Mouse (Mus musculus) midbrain, embryonic 12.5 days (tissue): ENCODE data around the gene Gm42906. TPM values are rescaled to one million over a fixed set of nuclear protein-coding genes. Genes with fewer than 3 reads are reported as not detected.

ENCODE experiments used
- ATAC-seq: fragments of 200-750 bp; cut with Nextera tagmentation; 2 replicates; pipeline ENCODE4 v1.8.0; 2017; ENCODE audit warnings: low read depth, moderate TSS enrichment, moderate library complexity; ENCODE audit not compliant: low FRiP score
- H3K27ac ChIP-seq: fragments of 300-500 bp; sonication (generic); replicated peaks from 2 replicates; pipeline ENCODE4 v1.5.1; 2016; ENCODE audit warnings: mild to moderate bottlenecking
- H3K27me3 ChIP-seq: fragments of 300-500 bp; sonication (generic); 2 replicates; pipeline ENCODE4 v1.6.1; 2016; ENCODE audit warnings: mild to moderate bottlenecking
- H3K36me3 ChIP-seq: fragments of 300-500 bp; sonication (generic); 2 replicates; pipeline ENCODE4 v1.6.1; 2016
- H3K4me1 ChIP-seq: fragments of 300-500 bp; sonication (generic); 2 replicates; pipeline ENCODE4 v1.6.1; 2016
- H3K4me2 ChIP-seq: fragments of 300-500 bp; sonication (generic); replicated peaks from 2 replicates; pipeline ENCODE4 v1.6.1; 2016; ENCODE audit warnings: mild to moderate bottlenecking, moderate library complexity
- H3K4me3 ChIP-seq: fragments of 300-500 bp; sonication (generic); 2 replicates; pipeline ENCODE4 v1.5.1; 2016; ENCODE audit warnings: mild to moderate bottlenecking
- H3K9ac ChIP-seq: fragments of 300-500 bp; sonication (generic); replicated peaks from 2 replicates; pipeline ENCODE4 v1.6.1; 2016; ENCODE audit warnings: mild to moderate bottlenecking, moderate library complexity
- H3K9me3 ChIP-seq: fragments of 300-500 bp; sonication (generic); 2 replicates; pipeline ENCODE4 v1.6.1; 2016; ENCODE audit warnings: mild to moderate bottlenecking
- WGBS: fragments of 180-500 bp; shearing (Covaris S2); methylation state at CpG from one replicate; pipeline ENCODE4 v1.1.7; 2016; 5-methylcytosine and 5-hydroxymethylcytosine counted together
- polyA plus RNA-seq: library from polyadenylated mRNA; unstranded; fragments of >200 nt; fragmentation: Nextera tagmentation; extraction: Ambion mirVana; gene quantifications from 2 replicates; pipeline ENCODE4 v1.2.1, GENCODE M21; 2016

The Gm42906 gene
- not detected in 2 replicates for polyA plus RNA-seq

- Histone ChIP-seq H3K9me3 (no peaks in the 10 kb centered on the region), H3K4me3 (no peak within 1 kb of the TSS), H3K4me1 (no peaks in the 10 kb centered on the region), H3K9ac (no peak within 1 kb of the TSS), H3K27me3 (no peaks in the 10 kb centered on the region), H3K27ac (no peak within 1 kb of the TSS), H3K36me3 (no peaks in the 10 kb centered on the region), H3K4me2 (no peak within 1 kb of the TSS)
- no peak for ATAC-seq
- WGBS: 72% methylated on average over 3 of the region's 3 CpGs
Observed at GRCm38 (mm10) chr5:151428113-151428756, at the start of gene Gm42906. TSS of gene Gm42906 (minus strand) at chr5:151428163.

- H3K36me3 ChIP-seq: no peaks in the 10 kb centered on the region
- no peak overlapping the region for H3K4me2 ChIP-seq
- no peak overlapping the region for H3K9ac ChIP-seq
- H3K9me3 ChIP-seq: no peaks in the 10 kb centered on the region
- no peaks in the 10 kb centered on the region for H3K4me1 ChIP-seq
- H3K27ac ChIP-seq: no peak overlapping the region
- no peak for ATAC-seq
- no peak overlapping the region for H3K4me3 ChIP-seq
- no peaks in the 10 kb centered on the region for H3K27me3 ChIP-seq
Observed at GRCm38 (mm10) chr5:151445695-151446094, 17.7 kb upstream of the Gm42906 start.

DNA sequence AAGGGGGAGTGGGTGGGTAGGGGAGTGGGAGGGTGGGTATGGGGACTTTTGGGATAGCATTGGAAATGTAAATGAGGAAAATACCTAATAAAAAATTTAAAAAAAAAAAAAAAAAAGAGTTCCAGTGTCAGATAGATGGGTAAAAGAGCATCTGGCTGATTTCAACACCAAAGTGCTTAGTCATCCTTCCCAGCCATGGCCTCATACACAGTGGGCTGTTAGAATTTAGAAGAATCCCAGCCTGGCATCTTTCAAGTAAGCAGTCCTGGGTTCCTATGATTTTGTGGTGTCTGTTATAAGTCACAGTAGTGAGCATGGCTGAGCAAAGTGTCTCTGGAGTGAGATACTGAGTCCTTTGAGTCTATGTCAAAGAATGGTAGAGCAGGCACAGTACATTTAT lies 7.1 kb upstream of the Gm42906 start:
- Histone ChIP-seq H3K9me3 (no peaks in the 10 kb centered on the region), H3K27me3 (no peaks in the 10 kb centered on the region), H3K27ac (no peak overlapping the region), H3K36me3 (no peaks in the 10 kb centered on the region), H3K4me3 (no peak overlapping the region), H3K4me2 (no peak overlapping the region), H3K4me1 (no peaks in the 10 kb centered on the region), H3K9ac (no peak overlapping the region)
- no peak for ATAC-seq

GRCm38 (mm10) chr5:151426466-151426865 lies 1.5 kb downstream of the Gm42906 start:
- Histone ChIP-seq H3K27me3 (no peaks in the 10 kb centered on the region), H3K27ac (no peak overlapping the region), H3K4me2 (no peak overlapping the region), H3K9me3 (no peaks in the 10 kb centered on the region), H3K9ac (no peak overlapping the region), H3K4me1 (no peaks in the 10 kb centered on the region), H3K4me3 (no peak overlapping the region), H3K36me3 (no peaks in the 10 kb centered on the region)
- WGBS: 83% methylated on average over 3 of the region's 3 CpGs
- no peak for ATAC-seq

DNA sequence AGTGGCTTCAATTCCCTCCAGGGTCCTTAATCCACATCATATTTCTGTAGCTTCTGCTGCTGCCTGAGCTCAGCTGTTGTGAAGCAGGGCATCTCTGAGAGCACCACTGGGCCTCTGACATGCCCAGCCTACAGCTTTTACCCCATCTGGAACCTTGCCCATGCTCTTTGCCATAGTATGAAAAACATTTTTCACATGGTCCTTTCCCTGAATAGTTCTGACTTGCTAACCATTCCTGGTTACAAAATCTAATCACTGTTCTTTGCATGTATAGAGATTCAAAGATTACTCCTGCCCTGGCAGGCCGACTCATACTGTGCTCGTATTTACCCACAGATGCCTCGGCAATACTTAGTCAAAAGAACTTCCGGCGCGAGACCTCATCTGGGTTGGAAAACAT lies 5.3 kb downstream of the Gm42906 start:
- no peaks in the 10 kb centered on the region for H3K4me1 ChIP-seq
- 93% methylated on average over 6 of the region's 6 CpGs for WGBS

DNA sequence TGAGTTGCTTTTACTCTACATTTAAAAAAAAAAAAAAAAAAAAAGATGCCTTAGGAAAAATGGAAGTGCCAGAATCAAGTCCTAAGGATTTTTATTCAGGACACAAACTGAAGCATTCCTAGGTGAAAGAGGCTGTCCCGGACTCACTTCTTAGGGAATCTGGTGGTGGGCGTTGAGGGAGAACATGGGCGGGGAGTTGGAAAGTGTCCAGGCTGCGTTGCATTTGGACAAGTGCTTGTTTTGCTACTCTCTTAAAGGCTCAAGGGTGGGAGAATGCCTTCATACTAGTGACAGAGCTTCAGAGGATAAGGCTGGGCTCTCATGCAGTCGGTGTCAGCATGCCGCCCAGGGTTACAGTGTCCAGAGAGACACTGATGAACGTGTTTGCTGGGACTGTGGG lies 6.1 kb downstream of the Gm42906 start:
- WGBS: 82% methylated on average over 7 of the region's 7 CpGs
- no peak for ATAC-seq
- H3K4me1 ChIP-seq: no peaks in the 10 kb centered on the region

More for the DNA sequence above, 5.3 kb downstream of the Gm42906 start:
- Histone ChIP-seq H3K4me2 (no peak overlapping the region), H3K9me3 (no peaks in the 10 kb centered on the region), H3K27ac (no peak overlapping the region), H3K4me3 (no peak overlapping the region), H3K9ac (no peak overlapping the region), H3K36me3 (no peaks in the 10 kb centered on the region), H3K27me3 (no peaks in the 10 kb centered on the region)
- ATAC-seq: no peak

GRCm38 (mm10) chr5:151418551-151418950 lies 9.4 kb downstream of the Gm42906 start:
- Histone ChIP-seq H3K27ac (no peak overlapping the region), H3K27me3 (no peaks in the 10 kb centered on the region), H3K9ac (no peak overlapping the region), H3K9me3 (no peaks in the 10 kb centered on the region), H3K4me2 (no peak overlapping the region), H3K4me1 (no peaks in the 10 kb centered on the region), H3K36me3 (no peaks in the 10 kb centered on the region), H3K4me3 (no peak overlapping the region)
- ATAC-seq: no peak
- 88% methylated on average over 2 of the region's 2 CpGs for WGBS

More for the DNA sequence above, 6.1 kb downstream of the Gm42906 start:
- Histone ChIP-seq H3K27ac (no peak overlapping the region), H3K4me3 (no peak overlapping the region), H3K4me2 (no peak overlapping the region), H3K9ac (no peak overlapping the region), H3K36me3 (no peaks in the 10 kb centered on the region), H3K27me3 (no peaks in the 10 kb centered on the region), H3K9me3 (no peaks in the 10 kb centered on the region)

- no peaks in the 10 kb centered on the region for H3K9me3 ChIP-seq
- H3K4me3 ChIP-seq: no peak overlapping the region
- H3K27ac ChIP-seq: no peak overlapping the region
- no peak overlapping the region for H3K4me2 ChIP-seq
- no peaks in the 10 kb centered on the region for H3K36me3 ChIP-seq
- no peak overlapping the region for H3K9ac ChIP-seq
- no peak for ATAC-seq
- 68% methylated on average over 2 of the region's 2 CpGs for WGBS
- no peaks in the 10 kb centered on the region for H3K27me3 ChIP-seq
- 0 out of 2 replicates have a peak, but pooled peaks cover 6% of the 10 kb centered on the region for H3K4me1 ChIP-seq
Observed at GRCm38 (mm10) chr5:151417421-151418038, 10.4 kb downstream of the Gm42906 start.

- no peaks in the 10 kb centered on the region for H3K9me3 ChIP-seq
Observed at GRCm38 (mm10) chr5:151416988-151417387, 11.0 kb downstream of the Gm42906 start.

DNA sequence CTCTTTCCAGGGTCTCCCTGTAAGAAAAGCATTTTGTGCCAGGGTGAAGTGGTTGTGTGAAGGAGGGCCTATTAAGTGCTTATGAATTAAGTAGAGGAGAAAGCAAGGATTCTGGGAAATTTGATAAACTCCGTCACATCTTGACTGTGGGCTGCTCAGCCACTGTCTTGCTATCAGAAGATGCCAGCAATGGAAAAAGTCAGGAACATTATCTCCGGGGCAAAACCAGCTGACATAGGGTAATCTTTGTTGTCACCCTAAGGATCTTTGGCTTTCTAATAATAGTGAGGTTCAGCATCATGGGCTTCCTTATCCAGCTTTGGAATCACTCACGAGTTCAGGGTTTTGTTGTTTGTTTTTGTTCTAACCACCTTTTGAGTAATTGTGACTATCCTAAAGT lies 14.3 kb downstream of the Gm42906 start:
- WGBS: 64% methylated on average over 3 of the region's 3 CpGs
- no peak overlapping the region for H3K4me2 ChIP-seq
- H3K9me3 ChIP-seq: no peaks in the 10 kb centered on the region
- H3K9ac ChIP-seq: no peak overlapping the region
- no peak overlapping the region for H3K4me3 ChIP-seq
- ATAC-seq: no peak
- H3K27ac ChIP-seq: no peak overlapping the region
- no peaks in the 10 kb centered on the region for H3K27me3 ChIP-seq
- 0 out of 2 replicates have a peak, but pooled peaks cover 12% of the 10 kb centered on the region for H3K4me1 ChIP-seq
- H3K36me3 ChIP-seq: no peaks in the 10 kb centered on the region

More at GRCm38 (mm10) chr5:151416988-151417387, 11.0 kb downstream of the Gm42906 start:
- Histone ChIP-seq H3K9ac (no peak overlapping the region), H3K27me3 (no peaks in the 10 kb centered on the region), H3K27ac (no peak overlapping the region), H3K4me1 (0 out of 2 replicates have a peak, but pooled peaks cover 6% of the 10 kb centered on the region), H3K4me2 (no peak overlapping the region), H3K4me3 (no peak overlapping the region), H3K36me3 (no peaks in the 10 kb centered on the region)
- WGBS: 29% methylated on average over 1 of the region's 1 CpGs
- no peak for ATAC-seq

DNA sequence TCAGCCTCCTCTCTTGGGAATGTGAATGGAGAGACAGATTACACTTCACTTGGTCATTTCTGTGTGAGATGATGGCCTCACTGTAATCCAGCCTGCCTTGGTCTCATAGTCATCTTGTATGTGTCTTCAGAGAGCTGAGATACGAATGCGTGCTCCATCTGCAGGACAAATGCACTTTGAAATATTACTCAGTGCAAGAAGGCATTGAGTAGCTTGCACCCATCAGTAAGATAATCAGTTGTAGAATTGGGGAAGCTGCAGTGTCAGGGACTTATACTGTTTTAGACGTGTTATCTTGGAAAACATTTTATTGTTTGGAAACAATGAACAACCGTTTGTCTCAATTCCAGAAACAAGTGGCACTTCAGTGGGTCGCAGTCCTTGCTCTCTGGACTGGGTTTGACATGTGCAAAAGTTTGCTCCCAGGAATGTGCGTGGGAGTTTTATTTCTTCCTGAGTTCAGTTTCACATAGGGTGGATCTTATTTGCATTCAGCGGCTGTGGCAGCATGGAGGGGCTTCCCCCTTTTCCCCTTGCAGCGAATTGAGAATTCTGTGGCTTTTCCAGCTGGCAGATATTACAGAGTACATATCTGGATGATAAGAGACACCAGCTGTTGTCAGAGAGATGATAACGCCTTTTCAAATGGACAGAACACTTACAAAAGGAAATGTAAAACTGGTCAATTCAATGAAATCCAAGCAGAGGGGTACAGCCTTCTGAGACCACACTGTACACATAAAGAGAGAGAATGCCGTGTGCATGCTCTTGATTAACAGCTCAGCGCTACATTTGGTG lies 15.1 kb downstream of the Gm42906 start:
- no peak for ATAC-seq
- Histone ChIP-seq H3K4me3 (no peak overlapping the region), H3K27ac (no peak overlapping the region), H3K9ac (no peak overlapping the region), H3K36me3 (no peaks in the 10 kb centered on the region), H3K4me2 (no peak overlapping the region), H3K27me3 (no peaks in the 10 kb centered on the region), H3K4me1 (peaks cover 18% of the 10 kb centered on the region), H3K9me3 (no peaks in the 10 kb centered on the region)
- 70% methylated on average over 11 of the region's 11 CpGs for whole genome bisulfite sequencing

- Histone ChIP-seq H3K4me3 (no peak overlapping the region), H3K27me3 (no peaks in the 10 kb centered on the region), H3K9me3 (no peaks in the 10 kb centered on the region), H3K4me2 (no peak overlapping the region), H3K4me1 (peaks cover 18% of the 10 kb centered on the region), H3K27ac (no peak overlapping the region), H3K36me3 (no peaks in the 10 kb centered on the region), H3K9ac (no peak overlapping the region)
- no peak for ATAC-seq
- WGBS: 74% methylated on average over 3 of the region's 3 CpGs
Observed at GRCm38 (mm10) chr5:151410006-151410405, 18.0 kb downstream of the Gm42906 start.
